Mouse (Mus musculus): ENCODE data around the gene Esp23.
"Not testable (repeated sequence)": the region's sequence is repeated elsewhere in the genome, so short reads cannot be mapped to it uniquely, and the experiment has no call there.

Esp23 gene

DNA sequence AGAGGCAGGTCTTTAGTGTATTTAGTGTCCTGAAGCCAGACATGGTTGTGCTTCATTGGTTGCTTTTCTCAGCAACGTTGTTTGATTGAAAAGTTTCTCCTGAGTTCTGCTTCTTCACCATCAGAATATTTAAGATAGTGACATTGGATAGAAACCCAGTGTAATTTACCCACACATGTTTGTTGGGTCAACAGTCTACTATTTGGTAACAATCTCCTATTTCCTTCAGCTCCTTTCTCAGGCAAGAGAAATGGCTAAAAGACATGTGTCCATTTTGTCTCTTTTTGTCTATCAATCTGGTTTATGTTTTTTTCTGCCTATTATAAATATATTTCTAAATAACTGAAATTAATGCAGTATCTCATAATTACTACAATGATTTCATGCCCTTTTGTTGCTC, at the start of gene Esp23:
Gene Esp23 (minus strand): TSS at position 101 of the 400 bp plus-strand sequence.
- no peak for DNase-seq (ENCODE audit: low spot score)

GRCm38 (mm10) chr17:39107126-39107525, 30.3 kb upstream of the Esp23 start:
- not testable (repeated sequence) for DNase-seq (ENCODE audit: low spot score)

DNA sequence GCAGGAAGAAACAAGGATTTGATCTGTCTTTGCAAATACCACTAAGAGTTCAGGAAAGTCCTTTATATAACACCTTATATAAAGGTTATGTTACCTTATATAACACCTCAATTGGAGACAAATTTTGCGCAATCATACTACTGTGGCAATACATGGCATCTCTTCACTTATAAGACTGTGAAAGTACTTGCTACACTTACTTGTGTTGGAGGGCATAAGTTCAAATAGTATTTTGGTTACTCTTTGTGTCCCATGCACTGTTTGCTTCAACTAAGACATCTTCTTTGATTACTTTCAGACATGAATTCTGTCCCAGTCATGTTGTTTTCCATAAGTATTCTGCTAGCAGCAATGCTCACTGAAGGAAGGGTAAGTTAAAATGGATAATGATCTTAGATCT, 18.2 kb upstream of the Esp23 start, which contains the start of gene Esp22:
Gene Esp22 (plus strand): TSS at position 301 of the 400 bp plus-strand sequence.
- no peak for DNase-seq (ENCODE audit: low spot score)

GRCm38 (mm10) chr17:39063641-39064040, 13.2 kb downstream of the Esp23 start:
- DNase-seq (ENCODE audit: low spot score): no peak

DNA sequence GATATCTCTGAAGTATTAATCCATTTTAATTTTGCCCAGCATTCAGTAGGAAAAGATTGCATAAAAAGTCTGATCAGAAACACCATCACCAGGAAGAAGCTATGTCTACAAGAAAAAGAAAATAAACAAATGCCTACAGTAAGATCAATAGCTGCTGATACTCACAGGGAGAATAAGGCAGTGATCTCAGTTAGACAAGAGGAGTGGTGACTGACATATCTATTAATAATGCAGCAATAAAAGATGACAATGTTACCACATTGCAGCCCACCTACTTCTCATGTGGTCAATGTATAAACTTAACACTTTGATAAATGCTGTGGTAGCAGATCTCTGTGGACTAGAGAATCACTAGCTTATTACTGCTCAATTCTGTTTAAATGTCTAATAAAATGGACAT, 33.6 kb downstream of the Esp23 start, which contains the start of gene Gm21903:
Gene Gm21903 (minus strand): TSS at position 101 of the 400 bp plus-strand sequence.
- no peak for DNase-seq (ENCODE audit: low spot score)

- not testable (repeated sequence) for DNase-seq (ENCODE audit: low spot score)
These were observed 40.4 kb downstream of the Esp23 start, which contains the start of gene Esp24 for GRCm38 (mm10) chr17:39036395-39036794. TSS of gene Esp24 (plus strand) at chr17:39036695.
